Mouse (Mus musculus) CD4-positive, CD25-positive, alpha-beta regulatory T cell (primary cell): ENCODE measurements around the gene Gm42372. TPM values are rescaled to one million over a fixed set of nuclear protein-coding genes. Genes with fewer than 3 reads are reported as not detected.

ENCODE experiments used
- polyA plus RNA-seq: library from polyadenylated mRNA; unstranded; fragments of 100-300 nt; shearing (Covaris generic); gene quantifications from one replicate; pipeline ENCODE4 v1.2.1, GENCODE M21; 2017

Gm42372 gene
- polyA plus RNA-seq: 3.3 TPM

DNA sequence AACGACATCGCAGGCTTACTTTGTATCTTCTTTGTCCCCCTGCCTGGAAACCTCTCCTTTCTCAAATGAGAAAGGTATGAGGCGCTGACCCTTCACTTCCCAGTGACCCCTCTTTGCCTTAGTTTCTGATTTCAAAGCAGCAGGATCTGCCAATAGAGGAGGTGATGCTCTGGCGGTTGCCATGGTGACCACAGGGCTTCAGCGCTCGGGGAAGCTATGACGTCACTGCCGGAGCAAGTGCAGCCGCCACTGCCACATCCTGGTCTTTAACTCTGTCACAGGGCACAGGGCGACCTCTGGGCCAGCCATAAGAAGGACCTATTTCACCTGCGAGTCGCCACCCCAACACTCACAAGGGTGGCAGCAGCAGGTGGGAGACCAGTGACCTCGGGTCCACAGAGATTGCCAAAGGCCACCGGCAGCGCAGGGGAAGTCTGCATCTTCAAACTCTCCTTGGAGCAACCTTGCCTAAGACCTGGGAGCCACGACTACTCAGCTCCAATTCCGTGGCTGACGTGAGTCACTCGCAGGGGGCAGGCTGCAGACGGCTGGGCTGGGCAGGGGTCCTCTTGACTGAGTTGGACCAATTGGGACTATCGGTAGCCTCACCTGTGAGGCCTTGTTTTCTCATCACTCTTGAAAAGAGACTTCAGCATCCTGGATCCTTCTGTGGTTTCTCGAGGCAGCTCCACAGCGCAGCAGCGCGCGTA is at the start of gene Gm42372:
Gm42372 (plus strand) TSS at position 228 of the 710 bp plus-strand sequence.

DNA sequence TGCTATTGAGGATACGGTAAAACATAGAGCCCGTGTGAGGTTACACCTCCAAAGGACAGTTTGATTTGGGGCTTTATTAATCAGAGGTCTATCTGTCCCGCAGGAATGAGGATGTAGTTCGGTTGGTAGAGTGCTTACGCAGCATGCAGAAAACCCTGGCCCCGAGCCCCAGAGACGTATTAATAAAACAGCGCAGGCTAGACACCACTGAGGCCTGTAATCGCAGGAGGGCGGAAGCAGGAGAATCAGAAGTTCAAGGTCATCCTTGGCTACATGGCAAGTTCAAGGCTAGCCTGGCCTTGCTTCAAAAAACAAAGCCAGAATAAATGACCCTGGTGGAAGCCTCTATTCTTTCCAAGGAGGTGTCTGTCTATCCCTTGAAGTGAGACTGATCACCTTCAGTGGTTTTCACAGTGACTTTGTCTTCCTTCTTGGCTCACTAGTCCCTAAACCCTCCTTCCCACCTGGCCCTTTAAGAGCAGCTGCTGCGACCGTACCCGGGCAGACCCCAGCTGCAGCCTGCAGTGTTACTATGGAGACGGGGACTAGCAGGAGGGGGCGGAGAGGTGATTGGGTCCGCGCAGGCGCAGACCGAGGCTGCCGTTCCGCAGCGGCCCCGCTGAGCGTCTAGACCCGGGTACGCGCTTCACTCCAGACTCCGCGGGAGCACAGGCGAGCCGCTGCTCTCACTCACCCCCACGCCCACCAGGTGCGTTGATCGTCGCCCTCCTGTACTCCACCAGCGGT is 38.7 kb upstream of the Gm42372 start, which contains the start of gene Pnmal2:
Pnmal2 (plus strand) TSS at position 622 of the 747 bp plus-strand sequence.

DNA sequence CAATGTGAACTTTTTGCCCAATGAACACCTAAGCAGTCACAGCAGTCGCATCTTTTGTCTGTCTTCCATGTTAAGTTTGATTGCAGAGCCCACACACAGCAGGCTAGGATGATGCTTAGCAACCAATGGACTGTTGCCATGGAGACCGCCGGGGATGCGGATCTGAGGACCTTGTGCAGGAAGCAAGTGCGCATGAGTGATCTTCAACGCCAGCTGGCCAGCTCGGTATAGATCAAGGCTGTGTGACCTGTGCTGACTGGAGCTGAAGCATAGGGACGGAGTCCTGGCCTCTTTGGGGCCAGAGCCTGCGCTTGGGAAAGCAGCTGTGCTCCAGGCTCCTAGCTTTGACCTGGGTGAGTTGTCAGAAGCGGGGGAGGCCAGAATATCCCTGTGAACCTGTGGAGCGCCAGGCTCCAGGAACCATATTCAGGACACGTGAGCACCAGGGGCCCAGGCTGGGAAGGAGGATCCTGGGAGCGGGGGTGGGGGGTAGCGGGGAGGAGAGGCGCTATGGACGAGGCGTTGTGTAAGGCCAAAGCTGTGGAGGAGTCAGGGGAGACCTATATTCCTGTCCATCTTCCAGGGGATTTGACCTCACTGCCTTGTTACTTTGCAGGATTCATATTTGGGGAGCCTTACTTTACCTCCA is 23.2 kb upstream of the Gm42372 start, which contains the start of gene Pnmal1:
Pnmal1 (plus strand) TSS at position 141 of the 649 bp plus-strand sequence.

DNA sequence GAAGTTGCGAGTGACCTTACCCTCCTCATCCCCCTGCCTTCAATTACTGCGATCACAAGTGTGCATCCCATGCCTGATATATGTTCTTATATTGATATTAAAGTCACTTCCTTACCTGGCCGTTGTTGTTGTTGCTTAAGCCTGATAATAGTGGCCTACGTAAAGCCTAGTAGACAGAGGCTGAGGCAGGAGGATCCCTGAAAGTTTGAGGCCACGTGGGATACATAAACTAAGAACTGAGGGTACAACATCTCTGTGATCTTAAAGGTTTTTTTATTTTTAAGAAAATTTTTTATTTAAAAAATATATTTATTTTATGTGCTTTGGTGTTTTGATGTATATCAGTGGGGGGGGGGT is 9.5 kb downstream of the Gm42372 start, which contains the start of gene Ccdc8:
Ccdc8 (plus strand) TSS at position 258 of the 357 bp plus-strand sequence.

DNA sequence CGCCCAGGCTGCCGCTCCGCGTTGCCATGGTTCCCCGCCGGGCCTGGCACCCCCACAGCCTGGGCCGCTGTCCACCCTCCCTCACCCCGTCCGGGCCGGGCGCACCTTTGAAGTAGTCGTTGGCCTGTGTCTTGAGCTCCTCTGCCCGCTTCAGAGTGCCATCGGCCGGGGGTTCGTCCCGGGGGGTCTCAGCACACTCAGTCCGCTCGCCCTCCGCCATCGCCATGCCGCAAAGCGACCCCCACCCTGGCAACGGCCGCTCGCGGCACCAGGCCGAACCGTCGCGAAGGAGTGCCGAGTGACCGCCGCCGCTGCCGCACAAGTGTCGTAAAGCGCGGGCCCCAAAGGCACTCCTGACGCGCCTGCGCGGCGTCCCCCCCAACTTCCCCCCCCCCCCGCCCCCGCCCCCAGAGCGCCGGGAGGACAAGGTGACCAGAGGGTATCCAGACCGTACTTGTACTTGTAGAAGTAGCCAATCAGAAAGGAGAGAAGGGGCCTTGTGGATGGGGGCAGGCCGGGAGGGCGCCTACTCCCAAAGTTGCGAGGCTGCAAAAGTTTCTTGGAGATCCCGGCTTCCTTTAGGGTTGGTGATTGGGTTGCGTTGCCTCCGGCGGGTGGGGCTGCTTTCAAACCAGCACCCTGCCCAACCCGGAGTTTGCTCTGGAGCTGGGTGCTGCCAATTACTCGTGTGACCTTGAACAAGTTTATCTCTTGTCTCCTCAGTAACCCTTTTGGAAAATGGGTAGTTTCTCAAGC is 44.9 kb downstream of the Gm42372 start, which contains the start of gene Ppp5c:
Ppp5c (minus strand) TSS at position 337 of the 756 bp plus-strand sequence.

Other genes with a start within 250 kb of the Gm42372 start
- 195 TPM for gene Ap2s1, start 244.7 kb upstream of the Gm42372 start, polyA plus RNA-seq
- 349 TPM for gene Slc1a5, start 201.7 kb upstream of the Gm42372 start, polyA plus RNA-seq
- gene Strn4, start 167.2 kb upstream of the Gm42372 start, polyA plus RNA-seq: 84.7 TPM
- gene Fkrp, start 166.4 kb upstream of the Gm42372 start, polyA plus RNA-seq: 25.6 TPM
- gene Prkd2, start 140.2 kb upstream of the Gm42372 start, polyA plus RNA-seq: 220 TPM
- gene Dact3, start 107.8 kb upstream of the Gm42372 start, polyA plus RNA-seq: 0.12 TPM
- gene Gng8, start 91.3 kb upstream of the Gm42372 start, polyA plus RNA-seq: not detected
- gene Ptgir, start 76.6 kb upstream of the Gm42372 start, polyA plus RNA-seq: 10.5 TPM
- gene Calm3, start 59.0 kb upstream of the Gm42372 start, polyA plus RNA-seq: 135 TPM
- gene Pnmal2, start 38.4 kb upstream of the Gm42372 start, polyA plus RNA-seq: not detected
- not detected for gene Pnmal1, start 23.4 kb upstream of the Gm42372 start, polyA plus RNA-seq
- 0.13 TPM for gene Ccdc8, start 9.6 kb downstream of the Gm42372 start, polyA plus RNA-seq
- 136 TPM for gene Ppp5c, start 44.8 kb downstream of the Gm42372 start, polyA plus RNA-seq
- 0.71 TPM for gene Hif3a, start 79.3 kb downstream of the Gm42372 start, polyA plus RNA-seq
- gene Psg16, start 91.0 kb downstream of the Gm42372 start, polyA plus RNA-seq: 0.68 TPM
- not detected for gene Ceacam3, start 167.2 kb downstream of the Gm42372 start, polyA plus RNA-seq
- gene Psg29, start 220.4 kb downstream of the Gm42372 start, polyA plus RNA-seq: not detected